Mouse (Mus musculus): ENCODE results near the gene Gm10447. TPM values are rescaled to one million over a fixed set of nuclear protein-coding genes. Genes with fewer than 3 reads are reported as not detected.

The Gm10447 gene
- polyA plus RNA-seq, 1 experiment, result not detected

DNA sequence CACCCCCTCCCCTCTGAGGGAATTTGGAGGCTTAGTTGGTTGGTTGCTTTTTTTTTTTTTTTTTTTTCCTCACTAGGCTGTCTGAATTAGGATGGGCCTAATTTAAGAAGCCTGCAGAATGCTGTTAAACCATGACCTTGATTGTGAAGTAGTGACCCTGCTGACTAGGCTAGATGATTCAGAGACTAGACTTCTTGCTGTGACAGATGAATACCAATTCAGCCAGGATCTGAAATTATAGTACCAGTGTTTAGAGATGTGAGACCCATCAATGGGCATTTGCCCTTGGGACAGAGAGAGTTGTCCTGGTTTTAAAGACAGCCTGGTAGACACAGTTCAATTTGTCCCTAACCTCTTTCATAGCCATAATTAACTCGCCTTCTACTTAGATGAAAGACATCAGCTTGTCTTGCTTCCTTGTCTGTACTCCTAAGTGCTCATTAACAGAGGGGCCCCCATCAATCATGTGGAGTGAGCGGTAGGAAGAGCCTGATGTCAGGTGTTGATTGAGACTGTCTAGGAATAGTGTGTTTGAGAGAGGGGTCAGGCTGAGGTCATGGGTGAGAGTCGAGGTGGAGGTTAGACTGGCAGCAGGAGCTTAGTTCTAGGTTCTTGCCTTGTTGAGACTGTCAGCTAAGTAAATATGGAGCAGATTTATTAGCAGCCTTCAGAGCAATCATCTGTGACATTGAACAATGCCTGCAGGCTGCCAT, 36.5 kb upstream of the Gm10447 start:
- Histone ChIP-seq H3K27ac (ENCODE audit: insufficient read depth, low read depth, low read length) (no peak overlapping the region), H3K4me1 (ENCODE audit: control insufficient read depth, insufficient read depth, low read length) (peaks cover 15% of the 10 kb centered on the region), H3K4me3 (ENCODE audit: insufficient read depth, low read depth, low read length) (no peak overlapping the region)
- TF ChIP-seq POLR2A (IDR thresholded peaks at IDR 0.05; ENCODE audit: insufficient read depth, low read depth, low read length), result no peak
- no peak for TF ChIP-seq CTCF (IDR thresholded peaks at IDR 0.05; ENCODE audit: insufficient read depth, low read depth, low read length)
- WGBS, result 58% methylated on average over 3 of the region's 3 CpGs

DNA sequence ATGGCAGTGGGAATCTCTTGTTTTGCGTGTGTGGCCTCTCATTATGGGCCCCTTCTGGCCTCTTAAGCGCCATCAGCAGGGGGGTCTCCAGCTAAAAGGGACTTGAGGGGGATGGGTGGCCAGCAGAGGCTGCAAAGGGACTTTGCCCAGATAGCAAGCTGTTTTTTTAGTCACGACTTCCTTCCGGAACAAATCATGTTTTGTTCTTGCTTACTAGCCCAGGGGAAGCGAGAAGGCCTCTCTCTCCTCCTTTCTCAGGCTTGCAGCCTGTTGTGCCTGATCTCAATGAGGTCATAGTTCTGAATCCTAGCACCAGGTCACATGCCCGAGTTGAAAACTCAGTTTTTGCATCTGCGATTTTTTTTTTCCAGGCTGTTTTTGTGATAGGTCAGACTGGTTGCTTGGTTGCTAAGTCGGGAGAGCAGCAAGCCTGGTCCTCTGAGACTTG, 35.1 kb upstream of the Gm10447 start:
- Histone ChIP-seq H3K27ac (ENCODE audit: insufficient read depth, low read depth, low read length) (no peak overlapping the region), H3K4me1 (ENCODE audit: control insufficient read depth, insufficient read depth, low read length) (peaks cover 16% of the 10 kb centered on the region), H3K4me3 (ENCODE audit: insufficient read depth, low read depth, low read length) (no peak overlapping the region)
- 31% methylated on average over 8 of the region's 8 CpGs for WGBS
- TF ChIP-seq POLR2A (IDR thresholded peaks at IDR 0.05; ENCODE audit: insufficient read depth, low read depth, low read length), result no peak
- TF ChIP-seq CTCF (IDR thresholded peaks at IDR 0.05; ENCODE audit: insufficient read depth, low read depth, low read length), result no peak

DNA sequence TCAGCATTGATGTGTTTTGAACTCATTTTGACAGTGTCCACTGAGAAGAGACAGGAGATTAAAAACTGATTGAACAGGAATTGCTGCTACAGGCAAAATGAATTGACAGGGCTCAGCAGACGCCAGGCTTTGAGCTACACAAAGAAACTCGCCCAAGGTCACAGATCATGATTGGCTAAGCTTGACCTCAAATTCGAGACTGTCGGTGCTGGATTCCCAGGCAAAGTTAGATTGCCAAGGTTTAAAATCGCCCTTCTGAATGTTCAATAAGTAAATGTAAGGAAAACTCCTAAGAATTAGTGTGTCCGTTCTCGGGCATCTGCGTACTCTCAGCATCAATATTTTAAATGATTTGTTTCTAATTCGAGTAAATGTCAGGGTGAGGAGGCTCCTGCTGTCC, 32.5 kb upstream of the Gm10447 start:
- Histone ChIP-seq H3K4me3 (ENCODE audit: insufficient read depth, low read depth, low read length) (no peak overlapping the region), H3K4me1 (ENCODE audit: control insufficient read depth, insufficient read depth, low read length) (peaks cover 18% of the 10 kb centered on the region; the same call in 1 of the 2 replicates), H3K27ac (ENCODE audit: insufficient read depth, low read depth, low read length) (no peak overlapping the region)
- WGBS, result 86% methylated on average over 9 of the region's 9 CpGs
- TF ChIP-seq POLR2A (IDR thresholded peaks at IDR 0.05; ENCODE audit: insufficient read depth, low read depth, low read length), result no peak
- TF ChIP-seq CTCF (IDR thresholded peaks at IDR 0.05; ENCODE audit: insufficient read depth, low read depth, low read length), result no peak

DNA sequence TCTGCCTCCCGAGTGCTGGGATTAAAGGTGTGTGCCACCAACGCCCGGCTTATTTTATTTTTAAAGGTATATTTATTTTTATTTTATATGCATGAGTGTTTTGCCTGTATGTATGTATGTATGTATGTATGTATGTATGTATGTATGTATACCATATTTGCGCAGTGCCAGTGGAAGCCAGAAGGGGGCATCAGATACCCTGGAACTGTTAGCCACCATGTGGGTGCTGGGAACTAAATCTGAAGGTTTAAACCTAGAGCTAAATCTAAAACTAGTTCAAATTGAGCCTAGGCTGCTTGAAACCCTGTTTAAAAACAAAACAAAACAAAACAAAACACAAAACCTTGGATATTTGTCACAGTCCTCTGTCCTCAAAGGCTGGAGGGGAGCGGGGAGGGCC, 32.1 kb upstream of the Gm10447 start:
- no peak overlapping the region for H3K4me3 ChIP-seq (ENCODE audit: insufficient read depth, low read depth, low read length)
- H3K4me1 ChIP-seq (ENCODE audit: control insufficient read depth, insufficient read depth, low read length), result peaks cover 18% of the 10 kb centered on the region; the same call in 1 of the 2 replicates
- TF ChIP-seq CTCF (IDR thresholded peaks at IDR 0.05; ENCODE audit: insufficient read depth, low read depth, low read length) (no peak), POLR2A (IDR thresholded peaks at IDR 0.05; ENCODE audit: insufficient read depth, low read depth, low read length) (no peak)
- WGBS, result 97% methylated on average over 5 of the region's 5 CpGs
- no peak overlapping the region for H3K27ac ChIP-seq (ENCODE audit: insufficient read depth, low read depth, low read length)

DNA sequence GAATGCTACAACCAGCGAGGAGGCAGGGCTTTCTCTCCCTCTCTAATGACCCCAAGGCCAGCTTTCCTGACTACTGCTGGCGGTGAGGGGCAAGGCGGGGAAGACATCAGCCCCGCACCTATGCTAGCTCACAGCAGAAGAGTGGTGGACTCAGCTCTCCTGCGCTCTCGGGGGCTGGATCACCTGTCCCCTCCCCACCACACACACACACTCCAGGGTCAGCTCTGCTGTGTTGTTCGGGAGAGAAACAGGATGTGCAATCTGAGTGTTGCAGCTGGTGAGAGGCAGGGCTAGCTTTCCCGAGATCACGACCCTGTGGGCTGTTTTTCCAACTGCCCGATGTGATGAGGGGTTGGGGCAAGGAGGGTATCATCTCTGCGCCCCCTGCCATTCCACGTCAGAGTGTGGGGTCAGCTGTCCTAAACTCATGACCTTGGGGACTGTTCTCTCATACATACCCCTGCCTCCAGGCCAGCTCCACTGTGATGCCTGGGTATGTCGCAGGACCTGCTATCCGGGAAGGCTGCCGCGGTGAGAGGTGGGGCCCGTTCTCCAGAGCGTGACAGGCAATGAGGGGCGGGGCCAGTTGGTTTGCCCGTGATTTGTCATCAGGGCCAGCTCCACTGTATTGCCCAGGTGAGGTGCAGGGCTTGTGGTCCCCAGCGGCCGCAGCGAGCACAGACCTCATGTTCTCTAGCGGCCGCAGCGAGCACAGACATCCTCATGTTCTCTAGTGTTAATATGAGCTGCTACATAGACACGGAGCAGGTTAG, 30.1 kb upstream of the Gm10447 start:
- TF ChIP-seq CTCF (IDR thresholded peaks at IDR 0.05; ENCODE audit: insufficient read depth, low read depth, low read length) (no peak), POLR2A (IDR thresholded peaks at IDR 0.05; ENCODE audit: insufficient read depth, low read depth, low read length) (no peak)
- H3K27ac ChIP-seq (ENCODE audit: insufficient read depth, low read depth, low read length), result no peak overlapping the region
- 0 out of 2 replicates have a peak overlapping the region, but pooled peaks have one; percentile 8 for H3K4me3 ChIP-seq (ENCODE audit: insufficient read depth, low read depth, low read length)
- WGBS, result 36% methylated on average over 27 of the region's 27 CpGs
- peaks cover 12% of the 10 kb centered on the region; the same call in 1 of the 2 replicates for H3K4me1 ChIP-seq (ENCODE audit: control insufficient read depth, insufficient read depth, low read length)

DNA sequence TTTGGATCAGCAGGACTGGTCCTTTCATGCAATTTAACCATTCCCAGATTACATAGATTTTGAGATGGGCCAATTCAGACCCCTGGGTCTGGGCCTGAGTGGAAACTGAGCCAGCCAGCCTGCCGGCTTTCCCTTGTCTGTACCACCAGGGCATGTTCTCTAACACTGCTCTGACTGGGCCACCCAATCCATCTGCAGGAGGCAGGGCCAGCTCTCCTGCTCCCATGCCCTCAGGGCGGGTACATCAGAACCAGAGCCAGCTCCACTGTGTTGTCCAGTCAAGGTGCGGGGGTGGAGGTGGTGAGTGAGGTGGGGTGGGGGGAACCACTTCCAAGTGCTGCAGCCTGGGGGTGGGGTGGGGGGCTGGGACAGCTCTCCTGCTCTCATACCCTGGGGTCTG, 29.4 kb upstream of the Gm10447 start:
- Histone ChIP-seq H3K4me1 (ENCODE audit: control insufficient read depth, insufficient read depth, low read length) (peaks cover 9% of the 10 kb centered on the region; the same call in 1 of the 2 replicates), H3K27ac (ENCODE audit: insufficient read depth, low read depth, low read length) (no peak overlapping the region), H3K4me3 (ENCODE audit: insufficient read depth, low read depth, low read length) (no peak overlapping the region)
- WGBS, result 86% methylated on average over 3 of the region's 3 CpGs
- TF ChIP-seq CTCF (IDR thresholded peaks at IDR 0.05; ENCODE audit: insufficient read depth, low read depth, low read length), result no peak
- no peak for TF ChIP-seq POLR2A (IDR thresholded peaks at IDR 0.05; ENCODE audit: insufficient read depth, low read depth, low read length)

DNA sequence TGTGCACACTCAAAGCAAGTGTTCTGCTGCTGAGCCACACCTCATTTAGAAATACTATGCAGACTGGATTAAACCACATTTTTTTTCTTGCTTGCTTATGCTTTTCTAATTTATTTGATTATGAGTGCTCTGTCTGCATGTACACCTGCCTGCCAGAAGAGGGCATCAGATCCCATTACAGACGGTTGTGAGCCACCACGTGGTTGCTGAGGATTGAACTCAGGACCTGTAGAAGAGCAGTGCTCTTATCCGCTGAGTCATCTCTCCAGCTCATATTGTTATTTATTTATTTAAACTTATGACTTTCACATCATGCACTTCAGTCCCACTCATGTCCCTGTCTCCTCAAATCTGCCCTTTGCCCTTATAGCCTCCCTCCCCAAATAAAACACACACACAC, 28.8 kb upstream of the Gm10447 start:
- TF ChIP-seq CTCF (IDR thresholded peaks at IDR 0.05; ENCODE audit: insufficient read depth, low read depth, low read length) (no peak), POLR2A (IDR thresholded peaks at IDR 0.05; ENCODE audit: insufficient read depth, low read depth, low read length) (no peak)
- Histone ChIP-seq H3K27ac (ENCODE audit: insufficient read depth, low read depth, low read length) (no peak overlapping the region), H3K4me1 (ENCODE audit: control insufficient read depth, insufficient read depth, low read length) (peaks cover 9% of the 10 kb centered on the region; the same call in 1 of the 2 replicates), H3K4me3 (ENCODE audit: insufficient read depth, low read depth, low read length) (no peak overlapping the region)
- 66% methylated on average over 3 of the region's 3 CpGs for WGBS

DNA sequence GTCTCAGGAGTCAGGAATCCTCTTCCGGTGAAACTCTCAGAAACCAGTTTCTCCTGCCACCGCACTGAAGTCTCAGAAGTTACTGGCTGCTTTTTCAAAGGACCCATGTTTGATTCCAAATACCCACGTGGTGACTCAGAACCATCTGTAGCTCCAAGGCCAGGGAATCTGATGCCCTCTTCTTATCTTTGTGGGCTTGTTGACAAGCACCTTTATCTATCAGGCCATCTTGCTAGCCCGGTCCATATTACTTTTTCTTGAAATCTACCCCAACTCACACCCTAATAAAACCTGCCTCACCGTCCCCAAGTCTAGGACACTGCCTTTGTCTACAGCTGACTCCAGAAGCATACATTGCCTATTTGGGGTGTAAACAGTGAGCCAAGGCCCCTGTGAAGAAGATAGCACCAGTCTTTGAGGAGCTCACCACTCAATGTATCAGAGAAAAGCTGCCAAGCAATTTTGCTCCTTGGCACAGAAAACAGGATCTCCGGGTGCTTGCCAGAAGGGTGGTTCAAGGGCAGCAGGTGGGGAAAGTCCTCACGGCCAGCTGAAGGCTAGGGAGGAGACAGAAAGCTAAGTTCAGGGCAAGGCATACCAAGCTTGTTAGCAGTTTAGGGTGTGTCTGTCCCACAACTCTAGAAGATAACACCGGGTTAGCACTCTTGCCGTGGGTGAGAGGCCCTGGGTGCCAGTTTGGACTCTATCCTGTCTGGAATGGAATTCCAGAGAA, 26.4 kb upstream of the Gm10447 start:
- TF ChIP-seq CTCF (IDR thresholded peaks at IDR 0.05; ENCODE audit: insufficient read depth, low read depth, low read length), result no peak
- TF ChIP-seq POLR2A (IDR thresholded peaks at IDR 0.05; ENCODE audit: insufficient read depth, low read depth, low read length), result no peak
- H3K27ac ChIP-seq (ENCODE audit: insufficient read depth, low read depth, low read length), result no peak overlapping the region
- 74% methylated on average over 9 of the region's 9 CpGs for WGBS
- peaks cover 20% of the 10 kb centered on the region for H3K4me1 ChIP-seq (ENCODE audit: control insufficient read depth, insufficient read depth, low read length)
- no peak overlapping the region for H3K4me3 ChIP-seq (ENCODE audit: insufficient read depth, low read depth, low read length)

All from olfactory bulb, adult 2 months (tissue).